Mouse (Mus musculus) hematopoietic multipotent progenitor cell, adult 10-12 weeks (in vitro differentiated cells): ENCODE measurements around the gene Hus1. TPM values are rescaled to one million over a fixed set of nuclear protein-coding genes. Genes with fewer than 3 reads are reported as not detected.

Source experiments
- polyA plus RNA-seq: library from polyadenylated mRNA; stranded (reverse); fragments of >175 nt; gene quantifications from 2 replicates; pipeline ENCODE4 v1.2.3, GENCODE M21; 2012; ENCODE audit warnings: low replicate concordance

Gene Hus1
- polyA plus RNA-seq, result 1.6 and 5.6 TPM in 2 replicates

DNA sequence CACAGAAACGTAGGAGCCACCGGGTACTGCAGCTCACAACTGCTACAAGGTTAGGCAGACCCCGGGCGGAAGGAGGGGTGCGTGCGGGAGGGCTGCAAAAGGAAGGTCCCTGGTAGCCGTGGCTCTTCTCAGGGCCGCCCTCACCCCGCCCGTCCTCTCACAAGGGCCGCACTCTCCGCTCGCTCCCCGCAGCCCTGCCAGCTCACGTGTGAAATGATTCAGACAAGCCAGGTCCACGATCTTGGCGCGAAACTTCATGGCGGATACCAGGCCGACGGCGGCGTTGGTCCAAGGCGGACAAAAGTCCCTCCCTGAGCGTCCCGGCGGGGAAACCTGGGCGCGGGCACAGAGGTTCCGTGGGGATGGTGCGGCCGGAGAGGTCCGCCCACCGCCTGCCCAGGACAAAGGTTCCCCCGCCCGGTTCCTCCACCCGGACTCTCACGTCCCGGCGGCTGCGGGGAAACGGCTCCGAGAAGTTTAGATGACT, at the start of gene Hus1:
Gene Hus1 (minus strand): TSS at position 339 of the 487 bp plus-strand sequence.

DNA sequence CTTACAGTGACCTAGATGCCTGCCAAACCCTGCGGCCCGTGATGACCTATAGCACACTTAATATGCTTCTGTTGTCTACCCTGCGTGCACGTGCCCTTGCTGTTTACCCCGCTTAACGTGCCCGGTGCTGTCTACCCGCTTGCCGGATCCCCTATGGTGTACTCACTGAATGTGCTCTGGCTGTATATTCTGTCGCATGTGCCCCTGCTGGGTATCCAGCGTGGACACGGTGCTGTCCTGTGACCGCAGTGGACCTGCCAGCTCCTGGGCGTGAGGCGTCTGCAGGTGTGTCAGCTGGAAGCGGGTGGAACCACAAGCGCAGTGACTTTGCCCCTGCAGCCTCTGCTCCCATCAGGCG, 37.7 kb upstream of the Hus1 start, which contains the start of gene Sun3:
Gene Sun3 (minus strand): TSS at position 289 of the 358 bp plus-strand sequence.

GRCm38 (mm10) chr11:9048011-9048702, 37.2 kb upstream of the Hus1 start, which contains the start of gene Gm11992:
Gene Gm11992, plus strand, starts transcription at chr11:9048594.

GRCm38 (mm10) chr11:8973166-8973565, 37.8 kb downstream of the Hus1 start, which contains the start of gene Pkd1l1:
Gene Pkd1l1, minus strand, starts transcription at chr11:8973266.

Other genes starting within 250 kb of the Hus1 start
- gene Pkd1l1, start 37.9 kb downstream of the Hus1 start, polyA plus RNA-seq, result 0.08 TPM in 1 of 2 replicates, not detected in the other
- 0.08 TPM in 1 of 2 replicates, not detected in the other for gene Gm11992, start 37.4 kb upstream of the Hus1 start, polyA plus RNA-seq
- gene Sun3, start 37.8 kb upstream of the Hus1 start, polyA plus RNA-seq, result not detected in 2 replicates
- not detected in 2 replicates for gene Upp1, start 106.9 kb upstream of the Hus1 start, polyA plus RNA-seq
- gene Abca13, start 180.8 kb upstream of the Hus1 start, polyA plus RNA-seq, result 0.02 TPM in 2 replicates